Mouse (Mus musculus) forebrain, embryonic 14.5 days (tissue): ENCODE measurements around the gene Tmem189. TPM values are rescaled to one million over a fixed set of nuclear protein-coding genes. Genes with fewer than 3 reads are reported as not detected.

ENCODE experiments used
- ATAC-seq: fragments of 200-750 bp; cut with Nextera tagmentation; 2 replicates; pipeline ENCODE4 v1.8.0; 2017; ENCODE audit warnings: mild to moderate bottlenecking, moderate library complexity
- DNase-seq: peaks from one replicate; pipeline ENCODE4 v3.0.0-alpha.2; 2015; ENCODE audit warnings: low spot score
- H3K27ac ChIP-seq: fragments of 300-500 bp; sonication (generic); 2 replicates; pipeline ENCODE4 v1.5.1; 2014; ENCODE audit warnings: low read depth, mild to moderate bottlenecking, control low read depth, low read length, moderate library complexity
- H3K27me3 ChIP-seq: fragments of 300-500 bp; sonication (generic); replicated peaks from 2 replicates; pipeline ENCODE4 v1.6.1; 2014; ENCODE audit warnings: low read length, control low read depth, mixed read lengths; ENCODE audit not compliant: control insufficient read depth, insufficient read depth
- H3K36me3 ChIP-seq: fragments of 300-500 bp; sonication (generic); 2 replicates; pipeline ENCODE4 v1.6.1; 2014; ENCODE audit warnings: low read length, control low read depth; ENCODE audit not compliant: control insufficient read depth, insufficient read depth
- H3K4me1 ChIP-seq: fragments of 300-500 bp; sonication (generic); 2 replicates; pipeline ENCODE4 v1.6.1; 2014; ENCODE audit warnings: antibody characterized with exemption, low read length, control low read depth; ENCODE audit not compliant: control insufficient read depth, insufficient read depth
- H3K4me2 ChIP-seq: fragments of 300-500 bp; sonication (generic); 2 replicates; pipeline ENCODE4 v1.6.1; 2014; ENCODE audit warnings: mild to moderate bottlenecking, control low read depth, low read length
- H3K4me3 ChIP-seq: fragments of 300-500 bp; sonication (generic); 2 replicates; pipeline ENCODE4 v1.5.1; 2014; ENCODE audit warnings: low read depth, low read length, control low read depth
- H3K9ac ChIP-seq: fragments of 300-500 bp; sonication (generic); 2 replicates; pipeline ENCODE4 v1.6.1; 2014; ENCODE audit warnings: mild to moderate bottlenecking, low read length, control low read depth, moderate library complexity
- H3K9me3 ChIP-seq: fragments of 300-500 bp; sonication (generic); replicated peaks from 2 replicates; pipeline ENCODE4 v1.6.1; 2016; ENCODE audit warnings: low read length, control low read depth, mixed read lengths; ENCODE audit not compliant: control insufficient read depth
- WGBS: fragments of 180-500 bp; shearing (Covaris S2); extraction: QIAGEN DNeasy Blood & Tissue Kit; methylation state at CpG from one replicate; pipeline ENCODE4 v1.1.7; 2014; 5-methylcytosine and 5-hydroxymethylcytosine counted together
- polyA plus RNA-seq: library from polyadenylated mRNA; unstranded; fragments of >200 nt; fragmentation: Nextera tagmentation; extraction: Ambion mirVana; gene quantifications from 2 replicates; pipeline ENCODE4 v1.2.1, GENCODE M21; 2014

Tmem189 gene
- polyA plus RNA-seq, 1 experiment from 2014 or later: 21.3 TPM

DNA sequence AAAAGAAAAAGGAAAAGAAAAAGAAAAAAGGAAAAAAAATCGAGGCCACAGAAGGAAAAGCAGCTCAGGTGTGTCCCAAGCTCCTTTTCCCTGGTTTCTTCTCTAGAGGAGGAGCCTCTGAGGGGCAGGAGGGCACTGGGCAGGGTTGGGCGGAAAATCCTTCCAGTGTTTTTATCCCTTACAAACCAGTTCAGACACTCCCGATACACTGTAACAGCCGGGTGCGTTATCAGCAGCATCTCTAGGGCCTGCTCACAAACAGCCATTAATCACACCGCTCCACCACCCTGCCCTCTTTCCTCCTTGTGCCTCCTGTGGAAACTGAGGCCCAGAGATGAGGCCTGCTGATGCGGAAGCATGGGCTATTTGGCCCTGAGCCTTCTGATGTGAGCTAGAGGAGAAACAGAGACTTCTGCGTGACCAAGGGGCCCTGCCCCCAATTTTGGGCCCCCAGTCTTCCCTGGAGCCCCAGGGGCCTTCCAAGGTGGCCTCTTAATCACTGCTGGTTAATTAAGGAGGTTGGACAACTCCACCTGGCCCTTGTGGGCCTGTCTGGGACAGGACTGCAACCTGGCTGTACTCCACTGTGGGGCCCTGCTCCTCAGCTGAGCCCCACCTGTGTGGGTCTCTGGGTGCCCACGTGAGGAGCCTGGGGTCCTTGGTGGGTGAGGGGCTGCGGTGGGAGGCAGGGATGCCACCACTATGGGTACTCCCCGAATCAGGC, 31.7 kb upstream of the Tmem189 start:
- DNase-seq (no peak), ATAC-seq (no peak)
- Histone ChIP-seq H3K27me3 (no peaks in the 10 kb centered on the region), H3K9me3 (no peaks in the 10 kb centered on the region), H3K9ac (no peak overlapping the region), H3K4me1 (no peaks in the 10 kb centered on the region), H3K27ac (no peak overlapping the region), H3K4me3 (no peak overlapping the region), H3K36me3 (no peaks in the 10 kb centered on the region), H3K4me2 (no peak overlapping the region)
- 80% methylated on average over 11 of the region's 11 CpGs for WGBS

DNA sequence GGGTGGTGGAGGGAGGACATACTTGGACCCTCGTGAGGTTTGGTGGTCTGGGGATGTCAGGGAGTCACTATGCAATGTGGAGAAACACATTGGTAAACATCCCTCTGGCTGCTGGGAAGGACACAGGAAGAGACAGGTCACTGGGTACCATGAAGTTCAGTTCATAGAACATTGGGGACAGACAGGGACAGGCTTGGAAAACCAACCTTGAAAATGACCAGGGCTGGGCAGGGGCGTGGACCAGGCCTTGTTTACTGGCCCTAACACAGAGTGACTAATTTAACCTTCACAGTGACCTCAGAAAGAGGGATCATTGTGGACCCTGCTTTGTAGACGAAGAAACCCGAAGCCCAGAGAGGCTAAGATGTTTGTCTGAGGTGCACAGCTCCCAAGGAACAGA, 29.9 kb upstream of the Tmem189 start:
- ATAC-seq (no peak), DNase-seq (no peak)
- H3K9me3 ChIP-seq: no peaks in the 10 kb centered on the region
- no peaks in the 10 kb centered on the region for H3K4me1 ChIP-seq
- no peak overlapping the region for H3K4me3 ChIP-seq
- H3K27me3 ChIP-seq: no peaks in the 10 kb centered on the region
- H3K27ac ChIP-seq: no peak overlapping the region
- H3K9ac ChIP-seq: no peak overlapping the region
- no peaks in the 10 kb centered on the region for H3K36me3 ChIP-seq
- H3K4me2 ChIP-seq: no peak overlapping the region
- 84% methylated on average over 4 of the region's 4 CpGs for WGBS

DNA sequence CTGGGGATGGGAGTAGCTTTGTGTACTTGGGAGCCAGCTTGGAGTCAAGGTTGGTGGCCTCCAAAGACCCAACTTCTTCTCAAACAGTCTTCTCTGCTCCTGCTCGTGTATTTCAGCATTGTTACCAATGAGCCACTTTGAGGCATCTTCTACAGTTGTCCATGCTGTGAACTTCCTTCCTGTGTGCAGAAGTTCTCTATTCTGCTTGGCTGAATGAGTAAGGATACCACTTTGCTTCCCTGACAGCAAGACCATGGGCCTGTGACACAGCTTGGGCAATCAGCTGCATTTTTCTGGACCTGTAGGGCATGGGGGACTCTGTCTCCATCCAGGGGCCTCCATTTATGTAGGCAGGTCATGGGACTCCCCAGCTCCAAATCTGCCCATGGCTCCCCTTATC, 27.6 kb upstream of the Tmem189 start:
- no peak overlapping the region for H3K9ac ChIP-seq
- 50% methylated on average over 1 of the region's 1 CpGs for WGBS

DNA sequence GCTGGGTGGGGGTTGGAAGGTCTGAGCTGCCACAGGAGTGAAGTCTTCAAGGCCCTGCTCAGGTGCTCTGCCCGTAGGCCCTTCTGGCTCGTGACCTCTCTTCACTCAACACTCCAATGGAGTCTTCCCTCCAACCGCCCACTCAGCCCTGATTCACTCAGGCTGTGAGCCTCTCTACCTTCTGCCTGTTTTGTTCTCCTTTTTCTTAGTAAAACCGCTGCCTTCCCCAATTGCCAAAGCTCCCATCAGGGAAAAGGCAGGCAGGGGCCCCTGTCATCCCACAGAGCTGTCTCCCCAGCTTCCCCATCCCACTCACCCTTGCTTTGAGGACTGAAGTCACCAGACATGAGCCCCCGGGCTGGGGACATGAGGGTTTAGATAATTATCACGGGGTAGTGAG, 25.4 kb upstream of the Tmem189 start:
- 73% methylated on average over 6 of the region's 6 CpGs for WGBS
- ATAC-seq: no peak
- Histone ChIP-seq H3K9me3 (no peaks in the 10 kb centered on the region), H3K4me2 (no peak overlapping the region), H3K27ac (no peak overlapping the region), H3K36me3 (no peaks in the 10 kb centered on the region), H3K4me3 (no peak overlapping the region), H3K9ac (no peak overlapping the region), H3K27me3 (no peaks in the 10 kb centered on the region), H3K4me1 (no peaks in the 10 kb centered on the region)
- DNase-seq: no peak

More for the DNA sequence above, 27.6 kb upstream of the Tmem189 start:
- H3K4me1 ChIP-seq: no peaks in the 10 kb centered on the region
- no peak overlapping the region for H3K27ac ChIP-seq
- DNase-seq (no peak), ATAC-seq (no peak)
- no peak overlapping the region for H3K4me2 ChIP-seq
- H3K36me3 ChIP-seq: no peaks in the 10 kb centered on the region
- H3K27me3 ChIP-seq: no peaks in the 10 kb centered on the region
- H3K9me3 ChIP-seq: no peaks in the 10 kb centered on the region
- no peak overlapping the region for H3K4me3 ChIP-seq

DNA sequence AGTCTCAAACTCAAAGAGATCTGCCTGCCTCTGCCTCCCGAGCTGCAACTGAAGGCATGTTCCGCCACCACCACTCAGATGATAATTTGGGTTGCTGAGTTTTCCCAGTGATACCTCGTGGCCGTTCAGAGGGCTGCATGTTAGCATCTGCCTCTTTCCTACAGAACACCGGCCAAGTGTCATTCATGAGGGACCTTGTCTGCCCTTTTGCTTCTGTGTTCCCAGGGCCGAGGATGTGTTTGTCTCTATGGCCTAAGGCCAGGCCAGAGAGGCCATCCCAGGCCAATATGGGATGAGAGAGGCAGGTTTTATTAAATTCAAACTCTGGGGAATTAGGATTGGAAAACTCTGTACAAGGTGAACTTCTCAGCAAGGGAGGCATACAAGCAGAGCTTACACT, 24.7 kb upstream of the Tmem189 start:
- Histone ChIP-seq H3K4me2 (no peak overlapping the region), H3K36me3 (no peaks in the 10 kb centered on the region), H3K9me3 (no peaks in the 10 kb centered on the region), H3K4me3 (no peak overlapping the region), H3K27ac (no peak overlapping the region), H3K27me3 (no peaks in the 10 kb centered on the region), H3K4me1 (no peaks in the 10 kb centered on the region), H3K9ac (no peak overlapping the region)
- no peak for DNase-seq
- 94% methylated on average over 6 of the region's 6 CpGs for WGBS
- ATAC-seq: no peak

DNA sequence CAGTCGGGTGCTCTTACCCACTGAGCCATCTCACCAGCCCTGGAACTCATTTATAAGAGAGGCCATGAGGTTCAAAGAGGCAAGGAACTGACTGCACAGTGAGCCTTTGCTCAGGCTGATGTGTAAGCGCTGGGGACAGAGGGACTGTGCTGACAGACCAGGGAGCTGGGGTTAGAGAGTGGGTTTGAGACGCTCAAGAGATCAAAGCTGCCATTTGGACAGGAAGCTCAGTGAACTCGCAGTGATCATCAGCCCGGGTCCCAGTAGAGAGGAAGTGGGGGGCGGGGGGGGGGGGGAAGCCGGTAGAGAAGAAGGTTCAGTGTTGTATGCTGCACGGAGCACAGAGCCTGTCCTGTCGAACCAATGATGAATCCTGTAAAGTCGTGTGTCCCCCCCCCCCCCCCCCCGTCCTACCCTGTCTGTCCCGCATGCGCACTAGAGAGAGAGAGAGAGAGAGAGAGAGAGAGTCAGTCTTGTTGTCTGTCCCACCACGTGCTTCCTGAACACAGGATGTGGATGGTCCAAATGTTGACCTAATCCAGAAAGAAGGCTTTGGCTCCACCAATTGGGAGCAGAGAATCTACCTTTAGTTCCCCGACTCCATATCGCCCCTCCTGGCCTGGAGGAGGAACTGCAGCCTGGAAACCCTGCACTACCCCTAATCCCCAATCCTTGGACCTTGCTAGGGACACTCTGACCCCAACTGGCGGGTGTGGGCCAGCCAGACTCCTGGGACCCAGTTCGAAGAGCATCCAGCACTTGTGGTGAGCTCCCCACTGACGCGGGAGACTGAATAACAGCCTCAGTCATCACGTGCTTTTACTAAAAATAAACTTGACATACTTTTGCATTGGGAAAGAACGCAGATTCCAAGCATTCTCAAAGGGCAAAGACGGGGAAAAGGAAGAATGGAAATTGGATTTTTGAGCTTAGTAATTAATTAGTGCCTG, 23.5 kb upstream of the Tmem189 start:
- Histone ChIP-seq H3K27me3 (no peaks in the 10 kb centered on the region), H3K9ac (no peak overlapping the region), H3K9me3 (no peaks in the 10 kb centered on the region), H3K27ac (no peak overlapping the region), H3K4me2 (no peak overlapping the region), H3K36me3 (no peaks in the 10 kb centered on the region), H3K4me1 (no peaks in the 10 kb centered on the region), H3K4me3 (no peak overlapping the region)
- DNase-seq: no peak
- no peak for ATAC-seq
- 85% methylated on average over 19 of the region's 23 CpGs for WGBS

DNA sequence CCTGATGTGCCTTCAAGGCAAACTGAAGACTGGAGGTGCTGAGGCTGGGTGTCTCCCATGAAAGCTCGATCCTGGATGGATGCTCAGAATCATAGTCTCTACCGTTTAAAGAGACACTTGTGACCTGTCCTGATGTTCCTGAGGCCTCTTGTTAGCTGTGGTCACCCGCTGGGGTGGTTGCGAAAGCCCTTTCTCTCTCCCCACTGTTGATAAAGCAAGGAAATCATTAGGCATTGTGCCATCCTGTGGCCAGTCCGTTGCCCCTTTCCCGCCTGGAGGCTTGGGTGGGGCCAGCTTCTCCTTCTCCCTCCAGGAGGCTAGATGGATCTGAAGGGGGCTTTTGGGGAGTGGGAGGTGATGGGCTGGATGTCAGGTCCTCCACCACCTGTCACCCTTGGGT, 21.0 kb upstream of the Tmem189 start:
- Histone ChIP-seq H3K9me3 (no peaks in the 10 kb centered on the region), H3K9ac (no peak overlapping the region), H3K4me3 (no peak overlapping the region), H3K36me3 (no peaks in the 10 kb centered on the region), H3K27me3 (no peaks in the 10 kb centered on the region), H3K27ac (no peak overlapping the region), H3K4me2 (no peak overlapping the region), H3K4me1 (no peaks in the 10 kb centered on the region)
- 50% methylated on average over 6 of the region's 6 CpGs for WGBS
- no peak for DNase-seq
- ATAC-seq: no peak

DNA sequence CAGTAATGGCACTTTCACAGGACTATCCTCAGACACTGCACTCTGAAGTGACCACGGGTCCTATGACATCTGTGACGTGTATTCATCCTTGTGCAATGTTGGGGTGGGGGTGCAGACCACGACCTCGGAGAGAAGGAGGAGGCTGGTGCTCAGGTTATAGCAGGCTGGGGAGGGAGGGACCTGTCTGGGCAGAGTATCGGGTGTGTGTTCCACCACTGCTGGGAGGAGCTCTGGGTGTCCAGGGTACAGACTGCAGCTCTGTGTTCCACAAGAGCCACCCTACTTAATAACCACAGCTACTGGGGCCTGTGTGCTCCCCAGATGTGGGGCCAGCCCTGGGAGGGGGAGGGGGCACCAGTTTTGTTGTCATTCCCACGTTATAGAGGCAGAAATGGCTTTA, 20.3 kb upstream of the Tmem189 start:
- ATAC-seq (no peak), DNase-seq (no peak)
- WGBS: 67% methylated on average over 6 of the region's 6 CpGs
- H3K4me2 ChIP-seq: no peak overlapping the region
- H3K4me1 ChIP-seq: no peaks in the 10 kb centered on the region
- H3K4me3 ChIP-seq: no peak overlapping the region
- H3K9me3 ChIP-seq: no peaks in the 10 kb centered on the region
- H3K36me3 ChIP-seq: no peaks in the 10 kb centered on the region
- no peak overlapping the region for H3K27ac ChIP-seq
- no peaks in the 10 kb centered on the region for H3K27me3 ChIP-seq
- H3K9ac ChIP-seq: no peak overlapping the region

DNA sequence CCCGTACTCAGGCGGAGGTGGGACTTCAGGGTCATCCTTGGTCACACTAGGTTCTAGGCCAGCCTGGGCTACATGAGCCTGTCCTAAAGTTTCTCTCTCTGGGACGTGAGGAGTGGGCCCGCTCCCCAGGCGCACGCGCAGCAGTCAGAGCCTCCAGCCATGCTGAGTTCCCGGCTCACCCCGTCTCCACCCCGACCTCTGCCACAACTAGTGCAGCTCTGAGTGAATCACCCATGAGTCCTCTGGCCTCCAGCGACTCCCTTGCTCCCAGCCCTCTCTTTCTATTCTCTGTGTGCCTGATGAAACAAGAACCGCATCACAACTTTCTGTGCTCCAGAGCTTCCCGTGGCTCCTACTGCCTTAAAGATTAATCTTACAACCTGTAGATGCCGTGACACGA, 18.8 kb upstream of the Tmem189 start:
- 61% methylated on average over 15 of the region's 15 CpGs for WGBS
- no peak for ATAC-seq
- Histone ChIP-seq H3K27me3 (no peaks in the 10 kb centered on the region), H3K9ac (no peak overlapping the region), H3K4me1 (no peaks in the 10 kb centered on the region), H3K4me2 (no peak overlapping the region), H3K4me3 (no peak overlapping the region), H3K27ac (no peak overlapping the region), H3K36me3 (no peaks in the 10 kb centered on the region), H3K9me3 (no peaks in the 10 kb centered on the region)
- DNase-seq: no peak
